Mouse (Mus musculus): ENCODE data around the gene Camk1d. TPM values are rescaled to one million over a fixed set of nuclear protein-coding genes. Genes with fewer than 3 reads are reported as not detected.
"Not testable (repeated sequence)": the region's sequence is repeated elsewhere in the genome, so short reads cannot be mapped to it uniquely, and the experiment has no call there.

Camk1d gene
- polyA plus RNA-seq, 1 experiment from 2014 or later: 6.5 TPM

GRCm38 (mm10) chr2:5397468-5397867, 316.8 kb downstream of the Camk1d start:
- Histone ChIP-seq H3K4me2 (replicated peaks) (no peak overlapping the region), H3K27ac (replicated peaks) (peak overlapping the region; percentile 76), H3K36me3 (no peaks in the 10 kb centered on the region), H3K27me3 (no peaks in the 10 kb centered on the region), H3K9me3 (no peaks in the 10 kb centered on the region), H3K4me3 (no peak overlapping the region), H3K9ac (replicated peaks) (no peak overlapping the region), H3K4me1 (peaks cover 25% of the 10 kb centered on the region)
- WGBS: 25% methylated on average over 3 of the region's 3 CpGs
- 0 out of 2 replicates have a peak, but pooled peaks have one; percentile 1 for ATAC-seq (replicated peaks)

GRCm38 (mm10) chr2:5396415-5396814, 317.9 kb downstream of the Camk1d start:
- Histone ChIP-seq H3K4me2 (replicated peaks) (no peak overlapping the region), H3K9ac (replicated peaks) (no peak overlapping the region), H3K4me1 (peaks cover 25% of the 10 kb centered on the region), H3K36me3 (no peaks in the 10 kb centered on the region), H3K27me3 (no peaks in the 10 kb centered on the region), H3K9me3 (no peaks in the 10 kb centered on the region), H3K27ac (replicated peaks) (no peak overlapping the region), H3K4me3 (no peak overlapping the region)
- 71% methylated on average over 1 of the region's 1 CpGs for WGBS
- no peak for ATAC-seq (replicated peaks)

- Histone ChIP-seq H3K9me3 (no peaks in the 10 kb centered on the region), H3K27me3 (no peaks in the 10 kb centered on the region), H3K4me1 (peaks cover 25% of the 10 kb centered on the region), H3K4me3 (no peak overlapping the region), H3K27ac (replicated peaks) (no peak overlapping the region), H3K9ac (replicated peaks) (no peak overlapping the region), H3K4me2 (replicated peaks) (no peak overlapping the region), H3K36me3 (no peaks in the 10 kb centered on the region)
- ATAC-seq (replicated peaks): no peak
- 79% methylated on average over 2 of the region's 2 CpGs for WGBS
These were observed 318.4 kb downstream of the Camk1d start for GRCm38 (mm10) chr2:5395873-5396272.

GRCm38 (mm10) chr2:5392921-5393320, 321.4 kb downstream of the Camk1d start:
- H3K9ac ChIP-seq (replicated peaks): no peak overlapping the region
- ATAC-seq (replicated peaks): no peak

GRCm38 (mm10) chr2:5392470-5392869, 321.8 kb downstream of the Camk1d start:
- H3K4me2 ChIP-seq (replicated peaks): no peak overlapping the region
- H3K4me3 ChIP-seq: no peak overlapping the region
- no peaks in the 10 kb centered on the region for H3K9me3 ChIP-seq
- no peak overlapping the region for H3K9ac ChIP-seq (replicated peaks)
- H3K27me3 ChIP-seq: no peaks in the 10 kb centered on the region
- no peaks in the 10 kb centered on the region for H3K36me3 ChIP-seq
- H3K27ac ChIP-seq (replicated peaks): no peak overlapping the region
- H3K4me1 ChIP-seq: peaks cover 12% of the 10 kb centered on the region
- no peak for ATAC-seq (replicated peaks)
- WGBS: 89% methylated on average over 4 of the region's 4 CpGs

More at GRCm38 (mm10) chr2:5392921-5393320, 321.4 kb downstream of the Camk1d start:
- Histone ChIP-seq H3K4me1 (peaks cover 16% of the 10 kb centered on the region), H3K27ac (replicated peaks) (no peak overlapping the region), H3K4me3 (no peak overlapping the region), H3K36me3 (no peaks in the 10 kb centered on the region), H3K4me2 (replicated peaks) (no peak overlapping the region), H3K9me3 (no peaks in the 10 kb centered on the region), H3K27me3 (no peaks in the 10 kb centered on the region)

- Histone ChIP-seq H3K9ac (replicated peaks) (no peak overlapping the region), H3K27me3 (no peaks in the 10 kb centered on the region), H3K9me3 (no peaks in the 10 kb centered on the region), H3K27ac (replicated peaks) (no peak overlapping the region), H3K4me3 (no peak overlapping the region), H3K4me2 (replicated peaks) (no peak overlapping the region), H3K4me1 (peaks cover 5% of the 10 kb centered on the region; the same call in 1 of the 2 replicates), H3K36me3 (no peaks in the 10 kb centered on the region)
- ATAC-seq (replicated peaks): no peak
- 70% methylated on average over 7 of the region's 7 CpGs for WGBS
These were observed 325.9 kb downstream of the Camk1d start for GRCm38 (mm10) chr2:5388381-5388780.

GRCm38 (mm10) chr2:5381712-5382710, 332.3 kb downstream of the Camk1d start:
- H3K9ac ChIP-seq (replicated peaks): no peak overlapping the region
- no peak overlapping the region for H3K4me3 ChIP-seq
- 23% methylated on average over 12 of the region's 12 CpGs for WGBS
- H3K36me3 ChIP-seq: no peaks in the 10 kb centered on the region
- peaks cover 29% of the 10 kb centered on the region for H3K4me1 ChIP-seq
- no peaks in the 10 kb centered on the region for H3K9me3 ChIP-seq
- H3K27ac ChIP-seq (replicated peaks): peak overlapping the region; percentile 41
- no peaks in the 10 kb centered on the region for H3K27me3 ChIP-seq
- no peak overlapping the region for H3K4me2 ChIP-seq (replicated peaks)
- peak; percentile 66 for ATAC-seq (replicated peaks)

GRCm38 (mm10) chr2:5380973-5381372, 333.3 kb downstream of the Camk1d start:
- WGBS: 67% methylated on average over 7 of the region's 7 CpGs

GRCm38 (mm10) chr2:5378922-5379321, 335.4 kb downstream of the Camk1d start:
- not testable (repeated sequence) for H3K4me3 ChIP-seq

More at GRCm38 (mm10) chr2:5380973-5381372, 333.3 kb downstream of the Camk1d start:
- 0 out of 2 replicates have a peak overlapping the region, but pooled peaks have one; percentile 41 for H3K27ac ChIP-seq (replicated peaks)
- H3K4me1 ChIP-seq: peaks cover 27% of the 10 kb centered on the region
- H3K9ac ChIP-seq (replicated peaks): no peak overlapping the region
- no peak overlapping the region for H3K4me3 ChIP-seq
- no peak overlapping the region for H3K4me2 ChIP-seq (replicated peaks)
- H3K36me3 ChIP-seq: no peaks in the 10 kb centered on the region
- no peak for ATAC-seq (replicated peaks)
- no peaks in the 10 kb centered on the region for H3K27me3 ChIP-seq
- no peaks in the 10 kb centered on the region for H3K9me3 ChIP-seq

GRCm38 (mm10) chr2:5378066-5378672, 336.1 kb downstream of the Camk1d start:
- H3K27me3 ChIP-seq: no peaks in the 10 kb centered on the region
- no peak for ATAC-seq (replicated peaks)
- H3K4me1 ChIP-seq: peaks cover 27% of the 10 kb centered on the region
- WGBS: 60% methylated on average over 6 of the region's 6 CpGs
- no peak overlapping the region for H3K4me3 ChIP-seq
- no peak overlapping the region for H3K9ac ChIP-seq (replicated peaks)
- H3K36me3 ChIP-seq: no peaks in the 10 kb centered on the region
- H3K27ac ChIP-seq (replicated peaks): no peak overlapping the region
- no peaks in the 10 kb centered on the region for H3K9me3 ChIP-seq
- H3K4me2 ChIP-seq (replicated peaks): no peak overlapping the region

More at GRCm38 (mm10) chr2:5378922-5379321, 335.4 kb downstream of the Camk1d start:
- not testable (repeated sequence) for H3K36me3 ChIP-seq; H3K4me2 ChIP-seq (replicated peaks); H3K27me3 ChIP-seq; H3K9me3 ChIP-seq; H3K9ac ChIP-seq (replicated peaks); H3K27ac ChIP-seq (replicated peaks); ATAC-seq (replicated peaks)
- WGBS: 41% methylated on average over 18 of the region's 18 CpGs
- peaks cover 27% of the 10 kb centered on the region for H3K4me1 ChIP-seq

GRCm38 (mm10) chr2:5372886-5373429, 341.4 kb downstream of the Camk1d start:
- no peaks in the 10 kb centered on the region for H3K9me3 ChIP-seq
- no peak overlapping the region for H3K4me3 ChIP-seq
- H3K36me3 ChIP-seq: no peaks in the 10 kb centered on the region
- 48% methylated on average over 6 of the region's 6 CpGs for WGBS
- no peak overlapping the region for H3K27ac ChIP-seq (replicated peaks)
- H3K4me2 ChIP-seq (replicated peaks): no peak overlapping the region
- no peaks in the 10 kb centered on the region for H3K27me3 ChIP-seq
- no peak for ATAC-seq (replicated peaks)
- peaks cover 7% of the 10 kb centered on the region; the same call in 1 of the 2 replicates for H3K4me1 ChIP-seq
- H3K9ac ChIP-seq (replicated peaks): no peak overlapping the region

- WGBS: 68% methylated on average over 3 of the region's 3 CpGs
- no peaks in the 10 kb centered on the region for H3K27me3 ChIP-seq
- ATAC-seq (replicated peaks): no peak
These were observed 343.0 kb downstream of the Camk1d start for GRCm38 (mm10) chr2:5371316-5371715.

More at GRCm38 (mm10) chr2:5371316-5371715, 343.0 kb downstream of the Camk1d start:
- Histone ChIP-seq H3K4me3 (no peak overlapping the region), H3K36me3 (no peaks in the 10 kb centered on the region), H3K9ac (replicated peaks) (no peak overlapping the region), H3K4me1 (0 out of 2 replicates have a peak, but pooled peaks cover 3% of the 10 kb centered on the region), H3K4me2 (replicated peaks) (no peak overlapping the region), H3K9me3 (no peaks in the 10 kb centered on the region), H3K27ac (replicated peaks) (no peak overlapping the region; the same call in 1 of the 2 replicates)

Measured in forebrain, embryonic 15.5 days (tissue).